Mouse (Mus musculus): ENCODE measurements at regions not wholly inside any gene's neighbourhood (a gene's known extent, or its start where the extent isn't known, plus 50 kb on each side); places are given as distances from the start of the nearest gene placed in this dataset.

GRCm38 (mm10) chr7:72490161-72490560 lies 183.8 kb upstream of the Mctp2 start:
- TF ChIP-seq CTCF (conservative IDR thresholded peaks at IDR 0.05; ENCODE audit: insufficient read depth, insufficient read length, low read depth, low read length) (no peak), POLR2A (IDR thresholded peaks at IDR 0.05; ENCODE audit: low read depth, low read length) (no peak)

Measured in kidney, adult 2 months (tissue).